Mouse (Mus musculus): ENCODE data around the gene Lrrn2. TPM values are rescaled to one million over a fixed set of nuclear protein-coding genes. Genes with fewer than 3 reads are reported as not detected.

Lrrn2 gene
- polyA plus RNA-seq (2014; fragmentation: Illumina TruSeq; extraction: RNeasy Lipid Tissue Mini Kit (QIAGEN cat#74804); ENCODE audit: insufficient read depth, low read depth, low replicate concordance), result 0.68 TPM

DNA sequence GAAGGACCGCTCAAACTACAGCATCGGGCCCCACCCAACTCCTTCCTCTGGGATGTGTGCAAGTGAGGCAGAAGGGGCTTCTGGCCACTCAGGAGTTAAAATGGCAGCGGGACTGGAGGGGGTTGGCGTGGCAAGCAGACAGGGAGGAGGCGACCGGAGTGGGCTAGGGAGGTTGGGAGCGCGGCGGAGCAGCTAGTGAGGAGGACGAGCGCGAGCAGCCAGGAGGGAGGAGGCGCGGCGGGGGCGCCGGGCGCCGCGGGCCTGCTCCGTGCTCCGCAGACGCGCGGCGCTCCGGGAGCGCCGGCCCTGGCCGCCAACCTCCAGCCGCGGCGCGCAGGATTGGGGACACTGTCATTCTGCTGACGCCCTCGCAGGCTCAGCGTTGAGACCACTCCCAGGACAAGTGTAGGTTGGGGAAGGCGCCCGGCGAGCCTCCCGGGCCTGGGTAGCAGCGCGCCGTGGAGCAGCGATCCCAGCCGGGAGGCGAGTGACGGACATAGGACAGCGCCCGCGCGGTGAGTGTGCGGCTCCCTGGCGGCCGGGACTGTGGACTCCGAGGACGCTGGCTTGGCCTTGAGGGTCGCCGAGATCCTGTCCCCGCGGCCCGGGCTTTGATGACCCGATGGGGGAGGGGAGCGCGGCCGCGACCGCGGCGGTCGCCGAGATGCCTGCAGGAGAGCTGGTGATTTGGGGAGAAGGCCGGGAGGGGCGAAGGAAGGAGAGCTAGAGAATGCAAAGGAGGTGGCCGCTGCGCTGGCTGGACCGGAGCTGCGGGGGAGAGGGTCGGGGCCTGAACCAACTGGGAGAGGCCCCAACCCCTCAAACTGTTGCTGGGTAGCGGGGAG, at the start of gene Lrrn2:
Gene Lrrn2, plus strand, starts transcription at position 113 of the 845 bp plus-strand sequence.

Other genes with a start within 250 kb of the Lrrn2 start
- 0.08 TPM for gene Nfasc, start 138.5 kb upstream of the Lrrn2 start, polyA plus RNA-seq (2014; fragmentation: Illumina TruSeq; extraction: RNeasy Lipid Tissue Mini Kit (QIAGEN cat#74804); ENCODE audit: insufficient read depth, low read depth, low replicate concordance)
- gene Mdm4, start 150.3 kb downstream of the Lrrn2 start, polyA plus RNA-seq (2014; fragmentation: Illumina TruSeq; extraction: RNeasy Lipid Tissue Mini Kit (QIAGEN cat#74804); ENCODE audit: insufficient read depth, low read depth, low replicate concordance), result 14.3 TPM
- 2.0 TPM for gene Pik3c2b, start 165.4 kb downstream of the Lrrn2 start, polyA plus RNA-seq (2014; fragmentation: Illumina TruSeq; extraction: RNeasy Lipid Tissue Mini Kit (QIAGEN cat#74804); ENCODE audit: insufficient read depth, low read depth, low replicate concordance)

Data from lung, adult 10 weeks (tissue).